Mouse (Mus musculus) C2C12 (cell line): Measurements from ENCODE around the gene Jph3.

Experiments
- CEBPB ChIP-seq: IDR thresholded peaks from one replicate; pipeline ENCODE4 v1.6.1; 2011; ENCODE audit warnings: low read depth, mild to moderate bottlenecking, control low read depth, moderate library complexity
- CTCF ChIP-seq: IDR thresholded peaks from one replicate; pipeline ENCODE4 v1.5.1; 2011; ENCODE audit not compliant: control insufficient read depth, insufficient read depth, insufficient read length
- FOSL1 ChIP-seq: IDR thresholded peaks from one replicate; pipeline ENCODE4 v1.8.0; 2011; ENCODE audit warnings: mild to moderate bottlenecking, low read length; ENCODE audit not compliant: poor library complexity, insufficient read depth, severe bottlenecking
- MAX ChIP-seq: IDR thresholded peaks from one replicate; pipeline ENCODE4 v1.6.1; 2011; ENCODE audit warnings: mild to moderate bottlenecking, control low read depth
- MYOD1 ChIP-seq: IDR thresholded peaks from one replicate; pipeline ENCODE4 v1.6.1; 2011; ENCODE audit warnings: low read depth; ENCODE audit not compliant: control insufficient read depth, insufficient read length
- USF1 ChIP-seq: IDR thresholded peaks from one replicate; pipeline ENCODE4 v1.6.1; 2011; ENCODE audit warnings: low read depth, mild to moderate bottlenecking, control low read depth, moderate library complexity

GRCm38 (mm10) chr8:121842064-121842955, 112.9 kb downstream of the Jph3 start:
- TF ChIP-seq CTCF (no peak), MYOD1 (no peak), FOSL1 (no peak), CEBPB (no peak), USF1 (no peak), MAX (no peak)
